Mouse (Mus musculus): Measurements from ENCODE around the gene Gga3.
"Not testable (repeated sequence)": the region's sequence is repeated elsewhere in the genome, so short reads cannot be mapped to it uniquely, and the experiment has no call there.

Gene Gga3

GRCm38 (mm10) chr11:115603476-115604303 lies at the start of gene Gga3, which contains the start of gene Mrps7:
Gene Gga3, minus strand, starts transcription at chr11:115604051.
Gene Mrps7, plus strand, starts transcription at chr11:115603925.
- peak; percentile 79 for DNase-seq (ENCODE audit: low read depth, low spot score)

GRCm38 (mm10) chr11:115653194-115653593 lies 49.3 kb upstream of the Gga3 start:
- no peak for DNase-seq (ENCODE audit: low read depth, low spot score)

GRCm38 (mm10) chr11:115651680-115652079 lies 47.8 kb upstream of the Gga3 start:
- DNase-seq (ENCODE audit: low read depth, low spot score), result no peak

GRCm38 (mm10) chr11:115649706-115650105 lies 45.9 kb upstream of the Gga3 start:
- DNase-seq (ENCODE audit: low read depth, low spot score), result no peak

GRCm38 (mm10) chr11:115647459-115647858 lies 43.6 kb upstream of the Gga3 start:
- DNase-seq (ENCODE audit: low read depth, low spot score), result peak; percentile 78

- DNase-seq (ENCODE audit: low read depth, low spot score), result no peak
Observed at GRCm38 (mm10) chr11:115646439-115646838, 42.6 kb upstream of the Gga3 start.

GRCm38 (mm10) chr11:115645498-115645897 lies 41.6 kb upstream of the Gga3 start:
- not testable (repeated sequence) for DNase-seq (ENCODE audit: low read depth, low spot score)

- peak; percentile 58 for DNase-seq (ENCODE audit: low read depth, low spot score)
Observed at GRCm38 (mm10) chr11:115644308-115644707, 40.5 kb upstream of the Gga3 start.

GRCm38 (mm10) chr11:115643265-115643664 lies 39.4 kb upstream of the Gga3 start:
- DNase-seq (ENCODE audit: low read depth, low spot score), result no peak

GRCm38 (mm10) chr11:115642705-115643104 lies 38.9 kb upstream of the Gga3 start:
- DNase-seq (ENCODE audit: low read depth, low spot score), result no peak

GRCm38 (mm10) chr11:115641664-115642036 lies 37.8 kb upstream of the Gga3 start:
- DNase-seq (ENCODE audit: low read depth, low spot score), result no peak

- DNase-seq (ENCODE audit: low read depth, low spot score), result peak; percentile 72
Observed at GRCm38 (mm10) chr11:115640978-115641663, 37.3 kb upstream of the Gga3 start.

- no peak for DNase-seq (ENCODE audit: low read depth, low spot score)
Observed at GRCm38 (mm10) chr11:115640311-115640828, 36.5 kb upstream of the Gga3 start.

GRCm38 (mm10) chr11:115639540-115639939 lies 35.7 kb upstream of the Gga3 start:
- no peak for DNase-seq (ENCODE audit: low read depth, low spot score)

- peak; percentile 88 for DNase-seq (ENCODE audit: low read depth, low spot score)
Observed at GRCm38 (mm10) chr11:115638498-115639409, 34.9 kb upstream of the Gga3 start.

GRCm38 (mm10) chr11:115636960-115637359 lies 33.1 kb upstream of the Gga3 start:
- DNase-seq (ENCODE audit: low read depth, low spot score), result no peak

- DNase-seq (ENCODE audit: low read depth, low spot score), result no peak
Observed at GRCm38 (mm10) chr11:115635484-115635883, 31.6 kb upstream of the Gga3 start.

GRCm38 (mm10) chr11:115635041-115635440 lies 31.2 kb upstream of the Gga3 start:
- DNase-seq (ENCODE audit: low read depth, low spot score), result no peak

GRCm38 (mm10) chr11:115634109-115634508 lies 30.3 kb upstream of the Gga3 start:
- DNase-seq (ENCODE audit: low read depth, low spot score), result no peak

GRCm38 (mm10) chr11:115632862-115633261 lies 29.0 kb upstream of the Gga3 start:
- DNase-seq (ENCODE audit: low read depth, low spot score), result no peak

- no peak for DNase-seq (ENCODE audit: low read depth, low spot score)
Observed at GRCm38 (mm10) chr11:115632247-115632646, 28.4 kb upstream of the Gga3 start.

GRCm38 (mm10) chr11:115631505-115631890 lies 27.6 kb upstream of the Gga3 start:
- peak; percentile 93 for DNase-seq (ENCODE audit: low read depth, low spot score)
